Mouse (Mus musculus): Measurements from ENCODE around the gene Mpg.

DNA sequence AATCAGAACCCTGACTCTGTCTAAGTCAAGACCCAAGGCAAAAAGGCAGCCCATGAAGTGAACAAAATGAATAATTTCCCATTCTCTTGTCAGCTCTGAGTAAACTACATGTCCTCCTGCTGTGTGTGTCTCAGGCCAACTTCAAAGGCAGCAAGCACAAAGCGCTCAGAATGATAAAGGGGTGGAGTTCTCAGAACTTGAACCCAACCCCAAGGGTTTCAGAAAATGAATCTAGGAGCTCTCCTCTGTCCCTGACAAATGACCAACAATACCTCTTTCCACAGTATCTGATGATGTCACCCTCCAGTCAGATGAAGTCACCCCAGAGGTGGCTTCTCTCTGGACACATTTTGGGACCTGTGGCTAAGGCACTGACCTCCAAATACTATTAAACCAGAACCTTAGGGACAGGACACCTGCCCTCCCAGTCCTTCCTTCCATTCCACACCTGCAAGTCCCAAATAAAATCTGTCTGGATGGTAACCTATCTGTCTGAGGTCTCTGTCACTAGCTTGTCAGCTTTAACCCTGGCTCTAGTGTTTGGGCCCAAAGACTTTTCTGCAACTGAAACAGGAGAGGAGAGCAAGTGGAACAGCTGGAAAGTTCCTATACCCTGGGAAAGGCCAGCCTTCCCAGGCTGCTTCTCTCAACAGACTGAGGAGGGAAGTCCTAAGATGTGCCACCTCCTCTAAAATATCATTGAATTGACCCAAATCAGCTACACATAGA is 55.3 kb downstream of the Mpg start:
- no peak for TF ChIP-seq POLR2A (IDR thresholded peaks at IDR 0.05; ENCODE audit: insufficient read depth, low read depth, low read length)
- TF ChIP-seq CTCF (IDR thresholded peaks at IDR 0.05; ENCODE audit: insufficient read depth, low read depth, low read length): no peak
